Mouse (Mus musculus): ENCODE measurements around the gene Mturn.

The Mturn gene

GRCm38 (mm10) chr6:54693286-54693685, 11.9 kb downstream of the Mturn start:
- DNase-seq (ENCODE audit: low read depth, low spot score), result no peak

DNA sequence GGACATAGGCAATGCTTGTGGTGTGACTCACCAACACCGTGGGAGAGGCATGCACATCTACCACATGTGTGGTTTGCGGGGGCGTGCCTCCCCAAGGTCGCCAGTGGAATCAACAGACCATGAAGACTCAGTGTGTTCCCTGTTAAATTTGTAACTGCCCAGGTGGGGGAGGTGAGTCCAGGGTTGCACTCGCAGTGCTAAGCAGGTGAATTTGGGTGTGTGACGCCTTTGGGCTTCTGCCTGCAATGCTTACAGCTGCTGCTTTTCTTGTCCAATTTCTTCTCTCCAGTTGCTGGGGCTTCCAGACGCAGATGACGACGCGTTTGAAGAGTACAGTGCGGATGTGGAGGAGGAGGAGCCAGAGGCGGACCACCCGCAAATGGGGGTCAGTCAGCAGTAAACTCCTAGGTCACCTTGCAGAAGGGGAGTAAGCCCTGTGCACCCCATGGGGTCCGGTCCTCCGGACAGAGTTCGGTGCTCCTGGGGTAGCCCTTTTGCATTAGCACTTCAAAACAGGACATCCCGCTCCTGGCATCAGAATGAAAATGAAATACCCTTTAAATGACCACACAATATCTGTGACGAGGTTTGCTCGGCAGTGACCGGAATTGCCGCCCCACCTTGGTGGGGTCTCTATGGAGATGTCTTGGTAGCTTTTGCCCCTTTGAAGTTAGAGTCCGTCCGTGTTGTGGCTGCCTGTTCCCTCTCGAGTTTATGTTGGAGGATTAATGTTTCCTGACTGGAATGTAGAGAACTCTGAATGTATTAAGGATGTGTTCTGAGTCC, 17.5 kb downstream of the Mturn start:
- peak; percentile 12 for DNase-seq (ENCODE audit: low read depth, low spot score)

DNA sequence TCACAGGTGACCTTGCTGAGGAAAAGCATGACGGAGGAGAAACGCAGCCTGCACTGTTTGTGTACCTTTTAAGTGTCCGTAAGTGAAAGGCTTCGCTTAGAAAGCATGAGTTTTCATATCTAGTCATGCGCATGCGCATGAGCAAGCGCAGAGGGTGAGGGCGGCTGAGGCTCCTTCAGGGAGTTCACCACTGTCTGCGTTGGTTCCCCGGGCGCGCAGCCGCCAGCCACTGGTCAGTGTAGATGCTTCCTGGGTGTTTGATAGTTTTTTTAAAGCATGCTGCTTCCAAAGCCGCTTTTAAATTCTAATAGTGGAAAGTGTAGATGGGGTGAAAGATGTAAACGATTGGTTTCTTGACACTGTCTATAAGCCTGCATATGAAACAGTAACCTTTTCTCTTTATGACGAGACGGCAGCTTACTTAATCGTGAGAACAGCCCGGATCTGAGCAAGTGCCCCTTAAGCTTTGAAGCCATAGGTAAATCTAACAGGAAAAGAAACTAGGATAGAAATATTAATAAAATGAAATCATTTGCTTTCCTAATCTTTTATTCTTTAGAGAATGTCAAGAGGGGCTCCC, 18.1 kb downstream of the Mturn start:
- DNase-seq (ENCODE audit: low read depth, low spot score), result peak; percentile 17

- no peak for DNase-seq (ENCODE audit: low read depth, low spot score)
Observed at GRCm38 (mm10) chr6:54700516-54700915, 19.1 kb downstream of the Mturn start.

GRCm38 (mm10) chr6:54701901-54702300, 20.5 kb downstream of the Mturn start:
- no peak for DNase-seq (ENCODE audit: low read depth, low spot score)

DNA sequence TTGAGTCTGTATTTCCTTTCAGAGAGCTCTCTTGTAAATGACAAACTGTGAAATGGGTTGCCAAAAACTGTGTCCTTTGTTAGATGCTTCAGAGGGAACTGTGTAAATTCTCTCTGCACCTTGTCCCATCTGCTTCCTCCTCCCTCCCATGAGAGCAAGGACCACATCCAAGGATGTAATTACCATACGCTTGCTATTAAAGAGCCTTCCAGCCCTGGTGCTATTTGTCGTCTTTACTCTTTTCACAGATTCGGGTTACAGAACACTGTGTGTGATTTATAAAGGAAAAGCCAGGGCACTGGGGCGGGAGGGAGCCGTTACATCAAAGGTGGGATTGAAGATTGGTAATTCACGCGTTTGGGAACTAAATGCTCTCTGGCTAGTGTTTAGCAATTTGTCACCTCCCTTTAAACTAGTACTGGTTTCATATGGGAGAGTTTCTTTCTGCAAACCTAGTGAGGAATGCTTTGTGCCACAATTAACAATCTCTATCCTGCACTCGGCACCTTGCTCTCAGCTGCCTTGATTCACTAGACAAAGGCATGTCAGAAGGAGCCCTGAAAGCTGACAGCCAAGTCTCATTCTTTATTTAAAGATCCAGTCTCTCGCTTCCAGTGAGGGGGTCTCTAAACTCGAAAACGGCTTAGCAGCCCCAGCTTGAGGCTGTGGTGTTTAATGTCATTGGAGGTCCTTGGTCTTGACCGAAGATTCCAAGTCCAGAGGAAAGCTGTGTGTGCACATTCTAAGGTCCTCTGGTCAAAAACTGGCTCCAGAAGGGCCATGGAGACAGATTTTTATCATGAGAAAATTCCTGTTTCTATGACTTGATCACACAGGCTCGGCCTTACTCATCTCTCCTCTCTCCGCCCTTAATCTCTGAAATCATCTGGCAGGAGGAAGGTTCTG, 22.5 kb downstream of the Mturn start:
- no peak for DNase-seq (ENCODE audit: low read depth, low spot score)

DNA sequence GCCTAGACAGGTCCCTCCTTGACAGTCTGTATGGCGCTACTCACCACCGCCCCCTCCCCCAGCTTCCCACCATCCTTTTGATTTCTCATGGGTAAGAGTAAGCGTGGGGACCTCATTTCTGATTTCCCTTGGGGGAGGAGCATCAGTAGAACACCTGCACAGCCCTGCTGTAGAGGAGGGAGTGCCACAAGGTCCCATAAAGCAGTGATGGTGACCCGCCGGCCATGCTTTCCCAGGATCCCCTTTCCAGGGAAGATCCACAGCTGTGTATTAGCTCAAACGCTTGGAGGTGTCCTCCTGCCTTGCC, 23.1 kb downstream of the Mturn start:
- no peak for DNase-seq (ENCODE audit: low read depth, low spot score)

DNA sequence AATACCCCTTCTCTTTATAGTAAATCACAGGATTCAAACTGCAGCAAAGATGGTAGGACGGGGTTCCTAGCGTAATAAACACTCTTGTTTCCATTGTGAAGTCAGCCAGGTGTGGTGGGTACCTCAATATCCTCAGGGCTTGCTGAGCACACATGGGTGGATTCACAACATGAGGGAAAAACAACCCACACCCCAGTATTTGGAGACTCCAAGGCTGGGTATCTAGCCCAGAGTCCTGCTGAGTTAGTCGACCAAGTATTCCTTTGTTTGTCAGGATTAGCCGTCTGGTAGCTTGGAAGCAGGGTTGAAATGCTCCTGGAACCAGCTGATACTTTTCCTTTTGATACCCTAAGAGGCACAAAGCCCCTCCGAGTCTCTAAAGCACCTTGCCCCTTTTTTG, 23.4 kb downstream of the Mturn start:
- no peak for DNase-seq (ENCODE audit: low read depth, low spot score)

- peak; percentile 35 for DNase-seq (ENCODE audit: low read depth, low spot score)
Observed at GRCm38 (mm10) chr6:54705387-54705909, 24.0 kb downstream of the Mturn start.

DNA sequence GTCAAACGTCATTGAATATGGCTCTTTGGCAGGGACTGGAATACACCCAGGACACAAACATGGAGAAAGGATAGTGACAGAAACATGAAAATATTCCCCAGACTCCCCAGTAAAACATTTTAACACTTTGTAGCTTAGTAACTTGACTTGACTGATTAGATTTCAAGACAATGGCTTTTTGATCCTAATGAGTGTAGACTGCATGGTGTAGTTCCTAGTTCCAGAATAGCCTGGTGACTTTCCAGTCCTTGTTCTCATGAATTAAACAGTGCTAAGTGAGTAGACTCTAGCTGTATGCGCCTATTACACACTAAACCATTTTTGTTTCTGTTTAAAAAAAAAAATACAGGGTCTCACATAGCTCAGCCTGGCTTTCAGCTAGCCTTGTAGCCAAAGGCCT, 24.7 kb downstream of the Mturn start:
- no peak for DNase-seq (ENCODE audit: low read depth, low spot score)

- DNase-seq (ENCODE audit: low read depth, low spot score), result no peak
Observed at GRCm38 (mm10) chr6:54706611-54707172, 25.3 kb downstream of the Mturn start.

DNA sequence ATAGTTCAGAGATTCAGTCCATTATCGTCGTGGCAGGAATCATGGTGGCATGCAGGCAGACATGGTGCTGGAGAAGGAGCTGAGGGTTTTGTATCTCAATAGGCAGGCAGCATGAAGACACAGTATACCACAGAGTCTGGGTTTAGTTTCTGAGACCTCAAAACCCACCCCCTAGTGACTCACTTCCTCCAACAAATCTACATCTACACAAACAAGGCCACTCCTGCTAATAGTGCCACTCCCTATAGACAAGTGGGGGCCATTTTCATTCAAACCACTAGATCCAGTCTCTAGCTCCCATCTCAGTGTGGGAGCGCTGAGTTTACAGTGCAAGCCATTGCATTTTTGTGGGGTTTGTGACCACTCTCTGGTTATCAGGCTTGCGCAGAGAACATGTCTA, 27.2 kb downstream of the Mturn start:
- DNase-seq (ENCODE audit: low read depth, low spot score), result no peak

DNA sequence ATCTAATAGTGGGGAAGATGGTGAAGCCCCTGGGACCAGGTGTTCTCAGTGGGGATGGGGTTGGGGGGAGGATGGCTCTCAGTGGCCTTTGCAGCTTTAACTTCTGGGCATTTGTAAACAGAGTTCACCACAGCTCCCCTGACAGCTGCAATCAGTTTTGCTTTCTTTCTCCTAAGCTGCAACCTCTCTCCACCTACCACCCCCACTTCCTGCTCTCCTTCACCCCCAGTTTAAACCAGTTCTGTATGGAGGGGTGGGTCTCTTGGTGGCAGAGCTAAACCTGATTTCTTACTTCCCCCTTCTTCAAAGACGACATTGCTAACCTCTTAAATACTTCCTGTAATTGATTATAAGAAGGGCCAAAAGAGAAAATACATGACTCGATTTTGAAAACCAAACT, 34.3 kb downstream of the Mturn start:
- DNase-seq (ENCODE audit: low read depth, low spot score), result no peak

- no peak for DNase-seq (ENCODE audit: low read depth, low spot score)
Observed at GRCm38 (mm10) chr6:54718779-54719685, 37.6 kb downstream of the Mturn start.

- no peak for DNase-seq (ENCODE audit: low read depth, low spot score)
Observed at GRCm38 (mm10) chr6:54719686-54720310, 38.4 kb downstream of the Mturn start.

- DNase-seq (ENCODE audit: low read depth, low spot score), result no peak
Observed at GRCm38 (mm10) chr6:54720512-54721251, 39.3 kb downstream of the Mturn start.

DNA sequence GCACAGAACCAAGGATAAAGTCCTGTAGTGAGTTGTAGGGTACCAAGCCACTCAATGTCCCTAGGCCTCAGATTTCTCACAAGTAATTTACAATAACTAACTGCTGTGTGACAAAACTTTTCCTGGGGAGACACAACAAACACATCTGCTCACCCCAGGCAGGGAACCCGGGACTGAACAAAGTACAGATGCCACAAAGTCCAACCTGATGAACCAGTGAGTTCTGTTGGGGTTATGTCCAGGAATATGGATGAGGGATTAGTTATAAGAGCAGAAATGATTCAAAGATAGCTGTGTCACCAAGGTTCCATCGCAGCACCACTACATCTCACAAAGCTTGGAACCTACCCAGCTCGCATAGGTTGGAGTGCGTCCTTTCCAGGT, 39.8 kb downstream of the Mturn start:
- DNase-seq (ENCODE audit: low read depth, low spot score), result no peak

GRCm38 (mm10) chr6:54726309-54726708, 44.9 kb downstream of the Mturn start:
- no peak for DNase-seq (ENCODE audit: low read depth, low spot score)

GRCm38 (mm10) chr6:54726796-54727195, 45.4 kb downstream of the Mturn start:
- DNase-seq (ENCODE audit: low read depth, low spot score), result no peak

DNA sequence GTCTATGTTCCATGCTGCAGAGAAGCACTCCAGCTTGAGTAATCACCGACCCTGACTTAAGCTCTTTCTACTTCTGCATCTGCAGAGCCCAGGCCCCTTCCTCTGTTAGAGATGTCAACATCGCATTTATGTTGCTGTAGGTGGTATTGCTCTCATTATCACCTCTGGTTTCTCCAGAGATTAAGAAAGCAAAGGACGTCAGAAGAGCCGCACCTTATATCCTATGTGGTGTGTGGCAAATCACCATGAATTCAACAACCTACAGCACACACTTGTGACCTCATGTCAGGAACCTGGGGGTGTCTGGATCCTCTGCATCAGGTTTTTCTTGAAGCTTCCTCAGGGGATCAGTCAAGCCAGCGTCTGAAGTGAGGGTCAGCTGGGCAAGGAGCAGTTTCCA, 46.0 kb downstream of the Mturn start:
- no peak for DNase-seq (ENCODE audit: low read depth, low spot score)

All from forelimb bud, embryonic 11.5 days (tissue).